Mouse (Mus musculus): ENCODE results near the gene Dock9. TPM values are rescaled to one million over a fixed set of nuclear protein-coding genes. Genes with fewer than 3 reads are reported as not detected.

Dock9 gene
- polyA plus RNA-seq, 1 experiment from 2014 or later, result 6.4 TPM

GRCm38 (mm10) chr14:121608522-121608921, 189.1 kb downstream of the Dock9 start:
- ATAC-seq (ENCODE audit: low FRiP score, low TSS enrichment), result no peak
- Histone ChIP-seq H3K4me1 (replicated peaks; ENCODE audit: control insufficient read depth, insufficient read depth) (no peaks in the 10 kb centered on the region), H3K9me3 (ENCODE audit: control insufficient read depth, low read length) (no peaks in the 10 kb centered on the region), H3K4me2 (replicated peaks; ENCODE audit: low read depth) (no peak overlapping the region), H3K36me3 (ENCODE audit: control insufficient read depth, insufficient read depth, low read length) (peaks cover 6% of the 10 kb centered on the region; the same call in 1 of the 2 replicates), H3K9ac (ENCODE audit: low read length) (no peak overlapping the region), H3K27ac (replicated peaks) (no peak overlapping the region), H3K4me3 (ENCODE audit: low read depth, low read length) (no peak overlapping the region), H3K27me3 (ENCODE audit: control insufficient read depth, insufficient read depth, low read length) (no peaks in the 10 kb centered on the region)
- TF ChIP-seq EP300 (optimal IDR thresholded peaks at IDR 0.05) (no peak), CTCF (IDR thresholded peaks at IDR 0.05; ENCODE audit: low read depth) (no peak)
- no peak for DNase-seq (ENCODE audit: low spot score)
- WGBS, result 45% methylated on average over 5 of the region's 5 CpGs

- no peak overlapping the region for H3K4me3 ChIP-seq (ENCODE audit: low read depth, low read length)
- no peak overlapping the region for H3K27ac ChIP-seq (replicated peaks)
- DNase-seq (ENCODE audit: low spot score) (no peak), ATAC-seq (ENCODE audit: low FRiP score, low TSS enrichment) (no peak)
- H3K4me1 ChIP-seq (replicated peaks; ENCODE audit: control insufficient read depth, insufficient read depth), result no peaks in the 10 kb centered on the region
- H3K27me3 ChIP-seq (ENCODE audit: control insufficient read depth, insufficient read depth, low read length), result no peaks in the 10 kb centered on the region
- peaks cover 7% of the 10 kb centered on the region; the same call in 1 of the 2 replicates for H3K36me3 ChIP-seq (ENCODE audit: control insufficient read depth, insufficient read depth, low read length)
- H3K9ac ChIP-seq (ENCODE audit: low read length), result no peak overlapping the region
- no peak overlapping the region for H3K4me2 ChIP-seq (replicated peaks; ENCODE audit: low read depth)
- TF ChIP-seq CTCF (IDR thresholded peaks at IDR 0.05; ENCODE audit: low read depth), result no peak
- no peak for TF ChIP-seq EP300 (optimal IDR thresholded peaks at IDR 0.05)
- H3K9me3 ChIP-seq (ENCODE audit: control insufficient read depth, low read length), result no peaks in the 10 kb centered on the region
- 84% methylated on average over 7 of the region's 7 CpGs for WGBS
Measured at GRCm38 (mm10) chr14:121606433-121606832, 191.2 kb downstream of the Dock9 start.

- peaks cover 7% of the 10 kb centered on the region; the same call in 1 of the 2 replicates for H3K36me3 ChIP-seq (ENCODE audit: control insufficient read depth, insufficient read depth, low read length)
- 86% methylated on average over 7 of the region's 7 CpGs for WGBS
- no peak overlapping the region for H3K4me2 ChIP-seq (replicated peaks; ENCODE audit: low read depth)
- no peaks in the 10 kb centered on the region for H3K27me3 ChIP-seq (ENCODE audit: control insufficient read depth, insufficient read depth, low read length)
- no peak for DNase-seq (ENCODE audit: low spot score)
- no peaks in the 10 kb centered on the region for H3K9me3 ChIP-seq (ENCODE audit: control insufficient read depth, low read length)
- no peak overlapping the region for H3K4me3 ChIP-seq (ENCODE audit: low read depth, low read length)
- no peak overlapping the region for H3K27ac ChIP-seq (replicated peaks)
- TF ChIP-seq CTCF (IDR thresholded peaks at IDR 0.05; ENCODE audit: low read depth), result no peak
- TF ChIP-seq EP300 (optimal IDR thresholded peaks at IDR 0.05), result no peak
- ATAC-seq (ENCODE audit: low FRiP score, low TSS enrichment), result no peak
- no peaks in the 10 kb centered on the region for H3K4me1 ChIP-seq (replicated peaks; ENCODE audit: control insufficient read depth, insufficient read depth)
- no peak overlapping the region for H3K9ac ChIP-seq (ENCODE audit: low read length)
Measured at GRCm38 (mm10) chr14:121605260-121605659, 192.4 kb downstream of the Dock9 start.

- Histone ChIP-seq H3K27ac (replicated peaks) (no peak overlapping the region), H3K9me3 (ENCODE audit: control insufficient read depth, low read length) (no peaks in the 10 kb centered on the region), H3K4me2 (replicated peaks; ENCODE audit: low read depth) (no peak overlapping the region), H3K9ac (ENCODE audit: low read length) (no peak overlapping the region), H3K4me3 (ENCODE audit: low read depth, low read length) (no peak overlapping the region), H3K36me3 (ENCODE audit: control insufficient read depth, insufficient read depth, low read length) (peaks cover 4% of the 10 kb centered on the region; the same call in 1 of the 2 replicates), H3K27me3 (ENCODE audit: control insufficient read depth, insufficient read depth, low read length) (no peaks in the 10 kb centered on the region), H3K4me1 (replicated peaks; ENCODE audit: control insufficient read depth, insufficient read depth) (no peaks in the 10 kb centered on the region)
- TF ChIP-seq CTCF (IDR thresholded peaks at IDR 0.05; ENCODE audit: low read depth) (no peak), EP300 (optimal IDR thresholded peaks at IDR 0.05) (no peak)
- 75% methylated on average over 4 of the region's 4 CpGs for WGBS
- ATAC-seq (ENCODE audit: low FRiP score, low TSS enrichment), result no peak
- no peak for DNase-seq (ENCODE audit: low spot score)
Measured at GRCm38 (mm10) chr14:121604565-121604964, 193.1 kb downstream of the Dock9 start.

- WGBS, result 83% methylated on average over 6 of the region's 6 CpGs
- no peak for ATAC-seq (ENCODE audit: low FRiP score, low TSS enrichment)
- H3K36me3 ChIP-seq (ENCODE audit: control insufficient read depth, insufficient read depth, low read length), result peaks cover 2% of the 10 kb centered on the region; the same call in 1 of the 2 replicates
Measured at GRCm38 (mm10) chr14:121602610-121603009, 195.0 kb downstream of the Dock9 start.

GRCm38 (mm10) chr14:121600538-121600937, 197.1 kb downstream of the Dock9 start:
- no peak for TF ChIP-seq CTCF (IDR thresholded peaks at IDR 0.05; ENCODE audit: low read depth)
- no peak for TF ChIP-seq EP300 (optimal IDR thresholded peaks at IDR 0.05)
- H3K27me3 ChIP-seq (ENCODE audit: control insufficient read depth, insufficient read depth, low read length), result no peaks in the 10 kb centered on the region
- no peak overlapping the region for H3K4me2 ChIP-seq (replicated peaks; ENCODE audit: low read depth)
- DNase-seq (ENCODE audit: low spot score), result no peak
- no peaks in the 10 kb centered on the region for H3K9me3 ChIP-seq (ENCODE audit: control insufficient read depth, low read length)
- no peak for ATAC-seq (ENCODE audit: low FRiP score, low TSS enrichment)
- H3K27ac ChIP-seq (replicated peaks), result no peak overlapping the region
- H3K4me1 ChIP-seq (replicated peaks; ENCODE audit: control insufficient read depth, insufficient read depth), result no peaks in the 10 kb centered on the region
- H3K36me3 ChIP-seq (ENCODE audit: control insufficient read depth, insufficient read depth, low read length), result peaks cover 11% of the 10 kb centered on the region; the same call in 1 of the 2 replicates
- H3K4me3 ChIP-seq (ENCODE audit: low read depth, low read length), result no peak overlapping the region
- 88% methylated on average over 4 of the region's 4 CpGs for WGBS
- no peak overlapping the region for H3K9ac ChIP-seq (ENCODE audit: low read length)

More at GRCm38 (mm10) chr14:121602610-121603009, 195.0 kb downstream of the Dock9 start:
- TF ChIP-seq CTCF (IDR thresholded peaks at IDR 0.05; ENCODE audit: low read depth), result no peak
- no peak for TF ChIP-seq EP300 (optimal IDR thresholded peaks at IDR 0.05)
- Histone ChIP-seq H3K9me3 (ENCODE audit: control insufficient read depth, low read length) (no peaks in the 10 kb centered on the region), H3K27ac (replicated peaks) (no peak overlapping the region), H3K27me3 (ENCODE audit: control insufficient read depth, insufficient read depth, low read length) (no peaks in the 10 kb centered on the region), H3K4me3 (ENCODE audit: low read depth, low read length) (no peak overlapping the region), H3K4me1 (replicated peaks; ENCODE audit: control insufficient read depth, insufficient read depth) (no peaks in the 10 kb centered on the region), H3K4me2 (replicated peaks; ENCODE audit: low read depth) (no peak overlapping the region), H3K9ac (ENCODE audit: low read length) (no peak overlapping the region)
- no peak for DNase-seq (ENCODE audit: low spot score)

Measured in stomach, postnatal 0 days (tissue).